Mouse (Mus musculus) effector memory CD4-positive, alpha-beta T cell, adult 7 months (primary cell): Measurements from ENCODE around the gene Tom1l1. TPM values are rescaled to one million over a fixed set of nuclear protein-coding genes. Genes with fewer than 3 reads are reported as not detected.

ENCODE experiments used
- polyA plus RNA-seq: library from polyadenylated mRNA; unstranded; fragments of 100-300 nt; shearing (Covaris generic); gene quantifications from one replicate; pipeline ENCODE4 v1.2.1, GENCODE M21; 2017

The Tom1l1 gene
- 1.1 TPM for polyA plus RNA-seq

GRCm38 (mm10) chr11:90687460-90688416 is at the start of gene Tom1l1:
Tom1l1 (minus strand) TSS chr11:90688366.

DNA sequence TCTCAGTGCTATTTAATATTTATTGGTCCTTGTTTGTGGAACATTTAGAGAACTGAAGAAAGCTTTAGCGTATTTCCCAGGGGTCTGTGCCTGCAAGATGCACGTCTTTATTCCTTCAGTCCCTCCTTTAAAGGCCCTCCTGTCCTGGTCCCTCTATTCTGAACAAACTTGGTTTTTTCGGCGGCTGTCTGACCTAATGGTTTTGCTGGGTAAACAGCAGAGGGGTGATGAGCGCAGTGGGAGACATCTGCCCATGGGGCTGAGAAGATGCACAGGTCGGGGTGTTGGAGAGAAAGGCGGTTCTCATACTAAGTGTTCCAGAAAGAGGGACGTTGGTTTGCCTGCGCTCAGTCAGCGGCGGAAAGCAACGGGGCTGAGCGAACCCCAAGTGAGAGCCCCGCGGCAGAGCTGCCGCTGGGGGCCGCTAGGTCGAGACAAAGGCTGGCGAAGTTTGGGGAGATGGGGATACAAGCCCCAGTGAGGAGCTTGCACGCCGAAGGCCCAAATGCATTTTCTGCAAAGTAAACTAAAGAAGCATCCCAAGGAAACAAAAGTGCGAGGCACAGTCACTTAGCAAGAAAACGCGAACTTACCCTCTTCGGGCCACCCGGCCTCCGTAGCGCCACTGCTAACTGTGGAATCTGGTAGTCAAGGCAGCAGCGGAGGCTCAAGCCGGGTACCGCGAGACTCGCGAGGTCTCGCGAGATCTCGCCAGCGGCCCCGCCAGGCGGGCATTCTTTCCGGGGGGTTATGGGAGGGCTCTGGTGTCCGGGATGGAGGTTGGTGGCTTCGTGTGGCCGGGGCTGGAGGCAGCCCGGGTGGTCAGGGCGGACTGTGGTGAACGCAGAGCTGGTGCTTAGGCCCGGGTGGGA is 50.5 kb downstream of the Tom1l1 start, which contains the start of the genes Stxbp4 and Cox11:
Stxbp4 (minus strand) TSS at position 645 of the 872 bp plus-strand sequence.
Cox11 (plus strand) TSS at position 734 of the 872 bp plus-strand sequence.

Other genes starting within 250 kb of the Tom1l1 start
- gene Stxbp4, start 50.3 kb downstream of the Tom1l1 start, polyA plus RNA-seq, result 6.1 TPM
- 30.2 TPM for gene Cox11, start 50.2 kb downstream of the Tom1l1 start, polyA plus RNA-seq